Mouse (Mus musculus) liver, adult 2 months (tissue): ENCODE measurements around the gene Ubxn6. TPM values are rescaled to one million over a fixed set of nuclear protein-coding genes. Genes with fewer than 3 reads are reported as not detected.
A peak's percentile ranks its signal among the peaks of the same experiment; 100 is the strongest.
"Not testable (repeated sequence)": the region's sequence is repeated elsewhere in the genome, so short reads cannot be mapped to it uniquely, and the experiment has no call there.

ENCODE experiments used
- DNase-seq: peaks from one replicate; pipeline ENCODE4 v3.0.0-alpha.2; 2011; ENCODE audit warnings: low read depth, low spot score; ENCODE audit errors: extremely low read depth
- H3K27ac ChIP-seq: fragments of 200-500 bp; replicated peaks from 2 replicates; pipeline ENCODE4 v1.5.1; 2012; ENCODE audit warnings: low read depth, mild to moderate bottlenecking, control low read depth, inconsistent platforms, low read length; ENCODE audit not compliant: insufficient read depth
- H3K27me3 ChIP-seq: fragments of 200-500 bp; 2 replicates; pipeline ENCODE4 v1.6.1; 2012; ENCODE audit warnings: mild to moderate bottlenecking, moderate library complexity, low read length, inconsistent platforms; ENCODE audit not compliant: control insufficient read depth, insufficient read depth
- H3K36me3 ChIP-seq: fragments of 200-500 bp; 2 replicates; pipeline ENCODE4 v1.6.1; 2012; ENCODE audit warnings: low read length, inconsistent platforms; ENCODE audit not compliant: control insufficient read depth, insufficient read depth
- H3K4me1 ChIP-seq: fragments of 200-500 bp; 2 replicates; pipeline ENCODE4 v1.6.1; 2011; ENCODE audit warnings: low read length; ENCODE audit not compliant: control insufficient read depth, insufficient read depth
- H3K4me3 ChIP-seq: fragments of 200-500 bp; 2 replicates; pipeline ENCODE4 v1.5.1; 2011; ENCODE audit warnings: low read depth, mild to moderate bottlenecking, control low read depth, low read length, moderate library complexity; ENCODE audit not compliant: insufficient read depth
- H3K79me2 ChIP-seq: fragments of 200-500 bp; 2 replicates; pipeline ENCODE4 v1.6.1; 2012; ENCODE audit warnings: inconsistent platforms, mild to moderate bottlenecking, low read length, moderate library complexity; ENCODE audit not compliant: control insufficient read depth, insufficient read depth
- H3K9ac ChIP-seq: fragments of 200-500 bp; 2 replicates; pipeline ENCODE4 v1.6.1; 2012; ENCODE audit warnings: low read depth, mild to moderate bottlenecking, control low read depth, inconsistent platforms, low read length
- CTCF ChIP-seq: fragments of 200-500 bp; IDR thresholded peaks from 2 replicates; pipeline ENCODE4 v1.5.1; 2011; ENCODE audit warnings: low read depth, low read length, control low read depth
- POLR2A ChIP-seq: fragments of 200-500 bp; IDR thresholded peaks from 2 replicates; pipeline ENCODE4 v1.6.1; 2011; ENCODE audit warnings: low read length, control low read depth; ENCODE audit not compliant: insufficient read depth; ENCODE audit errors: extremely low read depth
- WGBS: fragments of 180-500 bp; shearing (Covaris S2); methylation state at CpG from one replicate; pipeline ENCODE4 v1.1.7; 2018; 5-methylcytosine and 5-hydroxymethylcytosine counted together
- polyA plus RNA-seq: library from polyadenylated mRNA; depleted of rRNA; stranded (reverse); fragments of >200 nt; gene quantifications from 2 replicates; pipeline ENCODE4 v1.2.3, GENCODE M21; 2012
- total RNA-seq: library from RNA; depleted of rRNA; stranded (reverse); fragments of >200 nt; gene quantifications from 2 replicates; pipeline ENCODE4 v1.2.3, GENCODE M21; 2014

The Ubxn6 gene
- total and polyA plus RNA-seq, 2 experiments: 34.9 to 55.8 TPM

DNA sequence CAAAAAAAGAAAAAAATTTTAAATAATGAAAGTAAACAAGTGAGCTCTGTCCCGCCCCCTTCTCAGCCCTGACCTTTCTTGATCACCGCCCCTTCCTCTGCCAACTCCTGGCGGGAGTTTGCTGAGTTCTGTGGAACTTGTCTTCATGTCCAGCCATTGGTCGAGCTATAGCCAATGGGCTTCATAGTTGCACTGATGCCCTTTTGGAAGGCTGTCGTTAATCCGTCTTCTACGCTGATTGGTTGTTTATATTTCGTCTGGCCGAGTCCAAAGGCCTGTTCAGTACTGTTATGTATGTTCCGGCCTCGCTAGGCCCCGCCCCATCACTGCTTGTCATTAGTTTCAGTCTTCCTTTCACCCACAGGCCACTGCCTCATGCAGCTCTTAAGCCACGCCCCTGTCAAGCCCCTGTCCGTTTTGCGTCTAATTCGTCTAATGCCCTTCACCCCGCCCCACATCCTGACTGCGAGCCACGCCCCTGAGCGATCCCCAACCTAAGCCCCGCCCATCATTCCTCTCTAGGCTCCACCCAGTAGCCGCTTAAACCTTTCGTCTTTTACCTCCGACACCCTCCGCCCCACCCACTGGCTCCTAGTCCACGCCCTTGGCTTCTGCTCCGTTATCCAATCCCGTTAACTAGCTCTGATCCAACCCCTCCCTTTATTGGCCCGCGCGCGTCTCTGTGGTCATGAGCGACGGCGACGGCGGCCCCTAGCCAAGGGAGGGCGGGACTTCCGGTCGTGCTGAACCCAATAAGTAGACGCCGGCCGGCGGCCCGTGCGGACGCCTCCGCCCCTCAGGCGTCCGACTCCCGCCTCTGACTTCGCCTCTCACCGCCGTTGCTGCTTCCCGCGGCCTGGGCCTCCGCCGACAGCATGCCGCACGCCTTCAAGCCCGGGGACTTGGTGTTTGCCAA is 4.3 kb upstream of the Ubxn6 start, which contains the start of gene Hdgfl2:
Hdgfl2 (plus strand) TSS at position 755 of the 916 bp plus-strand sequence.
- H3K4me1 ChIP-seq: peaks cover 16% of the 10 kb centered on the region
- H3K27ac ChIP-seq: peak within 1 kb of the TSS; percentile 75
- peak within 1 kb of the TSS; percentile 82 for H3K4me3 ChIP-seq
- peaks cover 6% of the 10 kb centered on the region for H3K36me3 ChIP-seq
- TF ChIP-seq CTCF: no peak
- peak; percentile 95 for TF ChIP-seq POLR2A
- WGBS: under 1% methylated on average over 61 of the region's 61 CpGs
- peak; percentile 100 for DNase-seq
- no peaks in the 10 kb centered on the region for H3K27me3 ChIP-seq
- peaks cover 17% of the 10 kb centered on the region; the same call in 1 of the 2 replicates for H3K79me2 ChIP-seq
- peak within 1 kb of the TSS; percentile 87 for H3K9ac ChIP-seq

DNA sequence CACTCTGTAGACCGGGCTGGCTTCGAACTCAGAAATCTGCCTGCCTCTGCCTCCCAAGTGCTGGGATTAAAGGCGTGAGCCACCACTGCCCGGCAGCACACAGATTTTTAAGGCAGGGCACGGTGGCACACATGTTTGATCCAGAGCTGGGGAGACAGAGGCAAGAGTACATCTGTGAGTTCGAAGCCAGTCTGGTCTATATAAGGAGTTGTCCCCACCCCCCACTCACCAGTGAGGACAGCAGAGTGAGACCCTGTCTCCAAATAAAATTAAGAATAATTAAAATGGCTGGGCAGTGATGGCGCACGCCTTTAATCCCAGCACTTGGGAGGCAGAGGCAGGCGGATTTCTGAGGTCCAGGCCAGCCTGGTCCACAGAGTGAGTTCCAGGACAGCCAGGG is 3.5 kb upstream of the Ubxn6 start:
- not testable (repeated sequence) for DNase-seq, H3K9ac ChIP-seq
- peaks cover 22% of the 10 kb centered on the region for H3K4me1 ChIP-seq

DNA sequence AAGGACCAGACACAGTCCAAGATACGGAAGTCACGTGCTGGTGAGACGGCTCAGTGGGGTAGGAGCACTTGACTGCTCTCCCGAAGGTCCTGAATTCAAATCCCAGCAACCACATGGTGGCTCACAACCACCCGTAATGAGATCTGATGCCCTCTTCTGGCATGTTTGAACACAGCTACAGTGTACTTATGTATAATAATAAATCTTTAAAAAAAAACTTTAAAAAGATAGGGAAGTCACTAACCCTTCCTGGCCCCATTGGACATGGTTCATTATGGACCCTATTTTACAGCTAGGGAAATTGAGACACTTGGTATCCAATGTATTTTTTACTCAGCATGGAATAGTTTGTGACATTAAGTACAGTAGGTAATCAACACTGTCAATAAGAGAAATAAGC is 2.7 kb upstream of the Ubxn6 start:
- 84% methylated on average over 5 of the region's 5 CpGs for WGBS
- TF ChIP-seq POLR2A: no peak
- TF ChIP-seq CTCF: no peak

More for the DNA sequence above, 3.5 kb upstream of the Ubxn6 start:
- WGBS: 64% methylated on average over 9 of the region's 9 CpGs
- not testable (repeated sequence) for H3K4me3 ChIP-seq, H3K36me3 ChIP-seq, H3K27me3 ChIP-seq
- Histone ChIP-seq H3K79me2 (peaks cover 17% of the 10 kb centered on the region; the same call in 1 of the 2 replicates), H3K27ac (peak overlapping the region; percentile 75)

DNA sequence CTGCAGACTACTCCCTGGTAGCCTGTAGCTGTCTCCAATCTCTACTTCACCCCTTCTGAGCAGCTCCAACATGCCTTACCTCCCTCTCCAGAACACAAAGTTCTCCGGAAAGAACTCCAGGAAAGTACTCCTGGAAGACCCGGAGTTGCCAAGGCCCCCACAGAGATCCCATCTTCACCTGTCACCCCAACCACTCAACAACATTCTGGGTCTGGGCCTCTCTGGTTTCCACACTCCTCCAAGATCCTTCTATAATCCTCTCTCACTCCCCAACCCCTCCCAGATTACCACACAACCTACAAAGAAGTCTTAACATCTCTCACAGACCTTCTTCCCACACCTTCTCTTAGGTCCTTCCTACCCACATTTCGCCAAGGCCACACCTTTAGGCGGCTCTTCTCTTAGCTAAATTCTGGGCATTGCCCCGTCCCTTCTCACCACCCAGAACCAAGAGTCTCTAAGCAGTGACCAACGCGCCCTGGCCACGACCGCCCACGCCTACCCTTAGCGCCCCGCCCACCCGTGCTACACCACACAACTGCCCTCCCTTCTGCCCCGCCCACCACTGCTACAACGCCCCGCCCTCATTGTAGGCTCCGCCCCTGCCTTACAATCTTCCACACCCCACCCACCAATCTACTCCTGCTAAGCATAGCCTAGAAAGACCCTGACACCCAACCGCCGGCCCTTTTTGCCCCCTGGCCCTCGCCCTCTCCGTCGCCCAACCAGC is 566 bp downstream of the Ubxn6 start:
- H3K27me3 ChIP-seq: no peaks in the 10 kb centered on the region
- H3K79me2 ChIP-seq: peaks cover 3% of the 10 kb centered on the region; the same call in 1 of the 2 replicates
- H3K27ac ChIP-seq: peak overlapping the region; percentile 99
- DNase-seq: peak; percentile 79
- TF ChIP-seq CTCF: no peak
- TF ChIP-seq POLR2A: no peak
- H3K9ac ChIP-seq: peak overlapping the region; percentile 88
- 8% methylated on average over 22 of the region's 22 CpGs for WGBS
- peak overlapping the region; percentile 89 for H3K4me3 ChIP-seq
- peaks cover 12% of the 10 kb centered on the region for H3K4me1 ChIP-seq
- peaks cover 24% of the 10 kb centered on the region for H3K36me3 ChIP-seq

More for the DNA sequence above, 2.7 kb upstream of the Ubxn6 start:
- Histone ChIP-seq H3K36me3 (peaks cover 7% of the 10 kb centered on the region), H3K79me2 (peaks cover 19% of the 10 kb centered on the region; the same call in 1 of the 2 replicates), H3K9ac (no peak overlapping the region), H3K4me3 (no peak overlapping the region), H3K27me3 (no peaks in the 10 kb centered on the region), H3K27ac (no peak overlapping the region), H3K4me1 (peaks cover 22% of the 10 kb centered on the region)
- DNase-seq: no peak

DNA sequence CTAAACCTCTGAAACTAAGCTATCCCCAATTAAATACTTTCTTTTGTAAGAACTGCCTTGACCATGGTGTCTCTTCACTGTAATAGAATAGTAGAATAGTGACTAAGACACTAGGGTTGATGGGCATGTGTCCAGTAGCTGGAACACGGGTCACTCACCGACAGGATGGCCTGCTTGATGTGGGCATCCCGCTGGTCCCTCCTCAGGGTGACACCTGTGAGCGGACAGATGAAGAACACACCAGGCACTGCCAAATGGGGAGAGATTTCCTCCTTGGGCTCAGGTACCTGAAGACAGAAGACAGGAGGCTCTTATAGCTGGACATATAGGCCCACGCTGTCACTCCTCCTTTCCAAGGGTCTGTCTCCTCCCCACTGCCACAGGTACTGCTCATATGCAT is 2.6 kb downstream of the Ubxn6 start:
- H3K27me3 ChIP-seq: no peaks in the 10 kb centered on the region
- WGBS: 91% methylated on average over 5 of the region's 5 CpGs
- H3K4me3 ChIP-seq: no peak overlapping the region
- H3K27ac ChIP-seq: no peak overlapping the region
- H3K36me3 ChIP-seq: peaks cover 34% of the 10 kb centered on the region
- no peak for DNase-seq
- peaks cover 3% of the 10 kb centered on the region; the same call in 1 of the 2 replicates for H3K79me2 ChIP-seq
- no peak overlapping the region for H3K9ac ChIP-seq
- TF ChIP-seq POLR2A: no peak
- no peak for TF ChIP-seq CTCF
- H3K4me1 ChIP-seq: peaks cover 12% of the 10 kb centered on the region
